Mouse (Mus musculus): ENCODE results near the gene Bin2. TPM values are rescaled to one million over a fixed set of nuclear protein-coding genes. Genes with fewer than 3 reads are reported as not detected.

Bin2 gene
- polyA plus RNA-seq, 1 experiment from 2014 or later = 4.2 TPM

GRCm38 (mm10) chr15:100705376-100705775 lies 36.0 kb upstream of the Bin2 start:
- Histone ChIP-seq H3K36me3 (ENCODE audit: control insufficient read depth, insufficient read depth, low read length) (no peaks in the 10 kb centered on the region), H3K4me3 (ENCODE audit: low read depth, low read length) (no peak overlapping the region), H3K4me1 (ENCODE audit: control insufficient read depth, insufficient read depth, low read length) (0 out of 2 replicates have a peak, but pooled peaks cover 3% of the 10 kb centered on the region), H3K27ac (replicated peaks; ENCODE audit: low read depth, low read length) (no peak overlapping the region), H3K9ac (ENCODE audit: low read length) (no peak overlapping the region), H3K4me2 (ENCODE audit: low read depth, severe bottlenecking) (no peak overlapping the region), H3K9me3 (ENCODE audit: control insufficient read depth, low read length) (no peaks in the 10 kb centered on the region), H3K27me3 (ENCODE audit: control insufficient read depth, insufficient read depth, low read length) (peaks cover 4% of the 10 kb centered on the region; the same call in 1 of the 2 replicates)
- WGBS = 97% methylated on average over 1 of the region's 1 CpGs
- DNase-seq (ENCODE audit: low spot score) (no peak), ATAC-seq (ENCODE audit: insufficient number of reproducible peaks, low FRiP score, low TSS enrichment, low read depth) (no peak)

DNA sequence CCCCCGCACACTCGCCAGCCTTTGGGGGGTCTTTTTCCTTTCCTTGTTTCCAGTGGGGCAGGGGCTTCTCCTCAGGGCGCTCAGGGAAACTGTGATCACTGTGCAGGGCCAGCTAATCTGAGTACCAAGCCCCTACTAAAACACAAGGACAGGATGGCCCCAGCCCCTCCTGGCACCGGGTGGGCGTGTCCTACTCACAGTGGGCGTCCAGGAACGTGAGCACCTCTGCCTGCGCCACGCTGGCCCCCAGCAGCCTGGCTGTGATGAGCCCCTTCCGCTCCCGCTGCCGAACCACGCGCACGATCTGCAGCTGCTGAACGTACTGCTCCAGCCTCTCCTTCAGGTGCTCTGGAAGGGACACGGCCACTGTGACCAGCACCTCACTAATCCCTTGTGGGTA lies 34.6 kb upstream of the Bin2 start:
- peak overlapping the region; percentile 30 for H3K4me2 ChIP-seq (ENCODE audit: low read depth, severe bottlenecking)
- ATAC-seq (ENCODE audit: insufficient number of reproducible peaks, low FRiP score, low TSS enrichment, low read depth) (peak; percentile 54; the same call in 1 of the 2 replicates), DNase-seq (ENCODE audit: low spot score) (peak; percentile 43)
- no peaks in the 10 kb centered on the region for H3K36me3 ChIP-seq (ENCODE audit: control insufficient read depth, insufficient read depth, low read length)
- WGBS = 7% methylated on average over 17 of the region's 17 CpGs
- no peaks in the 10 kb centered on the region for H3K9me3 ChIP-seq (ENCODE audit: control insufficient read depth, low read length)
- no peak overlapping the region for H3K9ac ChIP-seq (ENCODE audit: low read length)
- no peak overlapping the region for H3K4me3 ChIP-seq (ENCODE audit: low read depth, low read length)
- H3K27me3 ChIP-seq (ENCODE audit: control insufficient read depth, insufficient read depth, low read length) = peaks cover 4% of the 10 kb centered on the region; the same call in 1 of the 2 replicates
- 0 out of 2 replicates have a peak, but pooled peaks cover 3% of the 10 kb centered on the region for H3K4me1 ChIP-seq (ENCODE audit: control insufficient read depth, insufficient read depth, low read length)
- no peak overlapping the region for H3K27ac ChIP-seq (replicated peaks; ENCODE audit: low read depth, low read length)

DNA sequence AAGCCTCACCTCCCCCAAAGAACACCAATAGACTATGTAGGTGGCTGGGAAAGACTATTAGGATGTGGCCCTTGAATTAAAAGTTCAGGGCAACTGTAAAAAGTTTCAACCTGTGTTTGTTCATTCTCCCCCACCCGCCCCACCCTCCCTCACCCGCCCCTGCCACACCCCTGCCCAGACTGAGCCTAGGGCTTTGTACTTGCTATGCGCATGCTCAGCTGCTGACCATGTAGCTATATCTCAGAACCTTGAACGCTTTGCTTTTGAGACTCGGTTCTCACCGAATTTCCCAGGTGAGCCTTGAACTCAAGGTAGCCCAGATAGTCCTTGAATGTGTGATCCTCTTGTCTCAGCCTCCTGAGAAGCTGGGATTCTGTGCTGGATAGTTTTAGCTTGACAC lies 32.5 kb upstream of the Bin2 start:
- DNase-seq (ENCODE audit: low spot score) (no peak), ATAC-seq (ENCODE audit: insufficient number of reproducible peaks, low FRiP score, low TSS enrichment, low read depth) (no peak)
- 0 out of 2 replicates have a peak, but pooled peaks cover 3% of the 10 kb centered on the region for H3K4me1 ChIP-seq (ENCODE audit: control insufficient read depth, insufficient read depth, low read length)
- H3K9me3 ChIP-seq (ENCODE audit: control insufficient read depth, low read length) = no peaks in the 10 kb centered on the region
- H3K4me2 ChIP-seq (ENCODE audit: low read depth, severe bottlenecking) = no peak overlapping the region
- H3K9ac ChIP-seq (ENCODE audit: low read length) = no peak overlapping the region
- H3K36me3 ChIP-seq (ENCODE audit: control insufficient read depth, insufficient read depth, low read length) = no peaks in the 10 kb centered on the region
- WGBS = 70% methylated on average over 6 of the region's 6 CpGs
- peaks cover 4% of the 10 kb centered on the region; the same call in 1 of the 2 replicates for H3K27me3 ChIP-seq (ENCODE audit: control insufficient read depth, insufficient read depth, low read length)
- H3K4me3 ChIP-seq (ENCODE audit: low read depth, low read length) = no peak overlapping the region
- no peak overlapping the region for H3K27ac ChIP-seq (replicated peaks; ENCODE audit: low read depth, low read length)

DNA sequence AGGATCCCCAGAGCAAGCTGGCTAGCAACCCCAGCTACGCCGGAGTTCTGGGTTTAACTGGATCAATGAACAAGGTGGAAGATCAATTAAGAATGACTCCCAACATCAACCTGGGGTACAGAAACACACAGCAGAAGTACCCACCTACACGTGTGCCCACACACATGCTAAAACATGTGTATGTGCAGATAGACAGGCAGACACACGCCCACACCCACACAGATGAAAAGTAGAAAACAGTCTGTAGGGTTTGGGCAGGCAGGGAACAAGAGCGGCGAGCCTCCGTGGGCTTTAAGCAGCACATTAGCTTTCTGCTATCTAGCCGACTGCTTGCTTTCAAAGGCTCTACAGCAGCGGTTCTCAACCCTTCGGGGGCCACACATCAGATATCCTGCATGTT lies 31.8 kb upstream of the Bin2 start:
- H3K4me2 ChIP-seq (ENCODE audit: low read depth, severe bottlenecking) = no peak overlapping the region
- H3K27ac ChIP-seq (replicated peaks; ENCODE audit: low read depth, low read length) = no peak overlapping the region
- no peaks in the 10 kb centered on the region for H3K9me3 ChIP-seq (ENCODE audit: control insufficient read depth, low read length)
- H3K4me1 ChIP-seq (ENCODE audit: control insufficient read depth, insufficient read depth, low read length) = 0 out of 2 replicates have a peak, but pooled peaks cover 3% of the 10 kb centered on the region
- no peak for ATAC-seq (ENCODE audit: insufficient number of reproducible peaks, low FRiP score, low TSS enrichment, low read depth)
- DNase-seq (ENCODE audit: low spot score) = no peak
- peaks cover 4% of the 10 kb centered on the region; the same call in 1 of the 2 replicates for H3K27me3 ChIP-seq (ENCODE audit: control insufficient read depth, insufficient read depth, low read length)
- no peak overlapping the region for H3K9ac ChIP-seq (ENCODE audit: low read length)
- H3K4me3 ChIP-seq (ENCODE audit: low read depth, low read length) = no peak overlapping the region
- 70% methylated on average over 10 of the region's 10 CpGs for WGBS
- H3K36me3 ChIP-seq (ENCODE audit: control insufficient read depth, insufficient read depth, low read length) = no peaks in the 10 kb centered on the region

GRCm38 (mm10) chr15:100700424-100700823 lies 31.1 kb upstream of the Bin2 start:
- WGBS = 76% methylated on average over 5 of the region's 5 CpGs
- H3K27ac ChIP-seq (replicated peaks; ENCODE audit: low read depth, low read length) = no peak overlapping the region
- 0 out of 2 replicates have a peak, but pooled peaks cover 3% of the 10 kb centered on the region for H3K4me1 ChIP-seq (ENCODE audit: control insufficient read depth, insufficient read depth, low read length)
- H3K9me3 ChIP-seq (ENCODE audit: control insufficient read depth, low read length) = no peaks in the 10 kb centered on the region
- H3K27me3 ChIP-seq (ENCODE audit: control insufficient read depth, insufficient read depth, low read length) = peaks cover 4% of the 10 kb centered on the region
- no peak overlapping the region for H3K9ac ChIP-seq (ENCODE audit: low read length)
- H3K4me2 ChIP-seq (ENCODE audit: low read depth, severe bottlenecking) = no peak overlapping the region
- no peaks in the 10 kb centered on the region for H3K36me3 ChIP-seq (ENCODE audit: control insufficient read depth, insufficient read depth, low read length)
- ATAC-seq (ENCODE audit: insufficient number of reproducible peaks, low FRiP score, low TSS enrichment, low read depth) (no peak), DNase-seq (ENCODE audit: low spot score) (no peak)
- H3K4me3 ChIP-seq (ENCODE audit: low read depth, low read length) = no peak overlapping the region

DNA sequence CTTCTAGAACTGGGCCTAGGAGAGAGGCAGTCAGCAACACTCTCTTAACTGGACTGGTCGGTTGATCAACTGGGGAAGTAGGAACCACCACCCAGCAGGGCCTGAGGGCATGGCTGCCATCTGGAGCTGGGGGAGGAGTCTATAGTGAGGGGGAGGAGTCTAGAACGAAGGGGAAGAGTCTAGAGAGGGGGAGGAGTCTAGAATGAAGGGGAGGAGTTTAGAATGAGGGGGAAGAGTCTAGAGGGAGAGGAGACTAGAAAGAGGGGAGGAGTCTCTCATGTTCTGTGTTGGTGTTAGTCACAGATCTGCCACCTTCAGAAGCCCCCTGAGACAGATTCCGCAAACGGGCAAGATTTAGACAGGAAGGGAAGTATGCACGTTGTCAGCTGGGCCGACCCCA lies 30.0 kb upstream of the Bin2 start:
- WGBS = 76% methylated on average over 6 of the region's 6 CpGs
- DNase-seq (ENCODE audit: low spot score) = no peak
- Histone ChIP-seq H3K4me3 (ENCODE audit: low read depth, low read length) (no peak overlapping the region), H3K4me1 (ENCODE audit: control insufficient read depth, insufficient read depth, low read length) (0 out of 2 replicates have a peak, but pooled peaks cover 3% of the 10 kb centered on the region), H3K9ac (ENCODE audit: low read length) (no peak overlapping the region), H3K36me3 (ENCODE audit: control insufficient read depth, insufficient read depth, low read length) (no peaks in the 10 kb centered on the region), H3K4me2 (ENCODE audit: low read depth, severe bottlenecking) (no peak overlapping the region), H3K27ac (replicated peaks; ENCODE audit: low read depth, low read length) (no peak overlapping the region), H3K9me3 (ENCODE audit: control insufficient read depth, low read length) (no peaks in the 10 kb centered on the region), H3K27me3 (ENCODE audit: control insufficient read depth, insufficient read depth, low read length) (peaks cover 4% of the 10 kb centered on the region)
- no peak for ATAC-seq (ENCODE audit: insufficient number of reproducible peaks, low FRiP score, low TSS enrichment, low read depth)

DNA sequence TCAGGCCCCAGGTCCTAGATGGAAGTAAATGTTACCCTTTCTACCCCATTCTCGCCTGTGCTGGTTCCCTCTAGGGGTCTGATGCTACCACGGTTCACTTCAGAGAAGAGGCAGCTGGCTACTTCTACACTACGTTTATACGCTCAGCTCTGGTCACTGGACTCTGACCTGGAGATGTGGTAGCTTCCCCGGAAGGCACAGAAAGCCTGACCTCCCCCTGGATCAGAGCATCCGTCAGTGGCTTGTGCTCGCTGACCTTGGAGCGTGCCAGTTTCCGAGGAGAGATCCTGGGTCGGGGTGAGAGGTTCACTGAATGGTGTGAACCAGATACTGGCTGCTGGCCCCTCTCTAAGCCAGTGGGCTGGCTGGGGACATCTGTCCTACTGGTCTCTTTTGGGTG lies 28.7 kb upstream of the Bin2 start:
- H3K27ac ChIP-seq (replicated peaks; ENCODE audit: low read depth, low read length) = no peak overlapping the region
- no peaks in the 10 kb centered on the region for H3K9me3 ChIP-seq (ENCODE audit: control insufficient read depth, low read length)
- H3K4me3 ChIP-seq (ENCODE audit: low read depth, low read length) = no peak overlapping the region
- ATAC-seq (ENCODE audit: insufficient number of reproducible peaks, low FRiP score, low TSS enrichment, low read depth) = no peak
- no peaks in the 10 kb centered on the region; the same call in 1 of the 2 replicates for H3K27me3 ChIP-seq (ENCODE audit: control insufficient read depth, insufficient read depth, low read length)
- WGBS = 76% methylated on average over 10 of the region's 10 CpGs
- H3K4me2 ChIP-seq (ENCODE audit: low read depth, severe bottlenecking) = no peak overlapping the region
- no peak overlapping the region for H3K9ac ChIP-seq (ENCODE audit: low read length)
- no peaks in the 10 kb centered on the region for H3K36me3 ChIP-seq (ENCODE audit: control insufficient read depth, insufficient read depth, low read length)
- no peak for DNase-seq (ENCODE audit: low spot score)
- H3K4me1 ChIP-seq (ENCODE audit: control insufficient read depth, insufficient read depth, low read length) = no peaks in the 10 kb centered on the region

DNA sequence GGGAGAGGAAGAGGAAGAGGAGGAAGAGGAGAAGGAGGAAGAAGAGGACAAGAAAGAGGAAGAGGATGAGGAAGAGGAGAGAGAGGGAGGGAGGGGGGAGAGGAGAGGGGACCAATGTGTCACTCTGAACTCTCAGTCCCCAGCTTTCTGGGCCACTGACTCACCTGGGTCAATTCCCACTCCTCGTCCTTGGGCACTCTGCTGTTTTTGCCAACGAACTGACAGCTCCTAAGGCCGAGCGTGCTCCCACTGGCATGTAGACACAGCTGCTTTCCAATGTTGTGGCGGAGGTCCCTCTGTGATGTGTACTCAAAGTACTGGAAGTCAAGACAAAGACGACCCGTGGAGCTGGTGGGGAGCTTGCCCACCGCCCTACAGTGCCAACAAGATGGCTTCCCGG lies 25.1 kb upstream of the Bin2 start:
- WGBS = 86% methylated on average over 9 of the region's 9 CpGs
- no peak overlapping the region for H3K4me3 ChIP-seq (ENCODE audit: low read depth, low read length)
- no peak for ATAC-seq (ENCODE audit: insufficient number of reproducible peaks, low FRiP score, low TSS enrichment, low read depth)
- H3K9me3 ChIP-seq (ENCODE audit: control insufficient read depth, low read length) = peaks cover 2% of the 10 kb centered on the region; the same call in 1 of the 2 replicates
- no peaks in the 10 kb centered on the region; the same call in 1 of the 2 replicates for H3K27me3 ChIP-seq (ENCODE audit: control insufficient read depth, insufficient read depth, low read length)
- no peaks in the 10 kb centered on the region for H3K4me1 ChIP-seq (ENCODE audit: control insufficient read depth, insufficient read depth, low read length)
- no peak overlapping the region for H3K9ac ChIP-seq (ENCODE audit: low read length)
- no peak for DNase-seq (ENCODE audit: low spot score)
- no peak overlapping the region for H3K27ac ChIP-seq (replicated peaks; ENCODE audit: low read depth, low read length)
- H3K4me2 ChIP-seq (ENCODE audit: low read depth, severe bottlenecking) = no peak overlapping the region
- H3K36me3 ChIP-seq (ENCODE audit: control insufficient read depth, insufficient read depth, low read length) = 0 out of 2 replicates have a peak, but pooled peaks cover 2% of the 10 kb centered on the region

DNA sequence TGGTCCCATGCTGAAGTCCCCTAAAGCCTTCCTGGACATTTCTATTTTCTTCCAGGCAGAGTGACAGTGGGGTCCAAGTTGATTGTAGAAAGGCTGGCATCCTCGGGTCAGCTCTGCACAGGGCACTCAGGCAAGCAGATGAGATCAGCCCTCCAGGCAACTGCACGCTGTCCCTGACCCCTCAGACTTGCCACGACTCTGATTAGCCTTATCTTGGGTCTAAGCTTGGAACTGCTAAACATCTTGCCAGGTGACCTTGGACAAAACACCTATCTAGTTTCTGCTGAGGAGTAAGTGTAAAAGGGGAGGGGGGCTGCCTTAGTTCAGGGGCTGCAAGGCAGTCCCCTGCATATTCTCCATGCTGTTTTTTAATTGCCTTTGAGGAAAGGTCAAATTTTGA lies 22.6 kb upstream of the Bin2 start:
- 88% methylated on average over 3 of the region's 3 CpGs for WGBS
- no peak overlapping the region for H3K9ac ChIP-seq (ENCODE audit: low read length)
- 0 out of 2 replicates have a peak, but pooled peaks cover 2% of the 10 kb centered on the region for H3K36me3 ChIP-seq (ENCODE audit: control insufficient read depth, insufficient read depth, low read length)
- H3K27me3 ChIP-seq (ENCODE audit: control insufficient read depth, insufficient read depth, low read length) = no peaks in the 10 kb centered on the region; the same call in 1 of the 2 replicates
- H3K9me3 ChIP-seq (ENCODE audit: control insufficient read depth, low read length) = peaks cover 2% of the 10 kb centered on the region; the same call in 1 of the 2 replicates
- no peak overlapping the region for H3K4me3 ChIP-seq (ENCODE audit: low read depth, low read length)
- H3K4me1 ChIP-seq (ENCODE audit: control insufficient read depth, insufficient read depth, low read length) = no peaks in the 10 kb centered on the region
- no peak for DNase-seq (ENCODE audit: low spot score)
- no peak overlapping the region for H3K27ac ChIP-seq (replicated peaks; ENCODE audit: low read depth, low read length)
- H3K4me2 ChIP-seq (ENCODE audit: low read depth, severe bottlenecking) = no peak overlapping the region
- no peak for ATAC-seq (ENCODE audit: insufficient number of reproducible peaks, low FRiP score, low TSS enrichment, low read depth)

Data from limb, embryonic 11.5 days (tissue).